Mouse (Mus musculus) CH12.LX (cell line): ENCODE data around the gene Map1lc3a. TPM values are rescaled to one million over a fixed set of nuclear protein-coding genes. Genes with fewer than 3 reads are reported as not detected.

Experiments
- DNase-seq: peaks from one replicate; pipeline ENCODE4 v3.0.0-alpha.2; 2013; ENCODE audit errors: extremely low read depth
- H3K27ac ChIP-seq: 2 replicates; pipeline ENCODE4 v1.5.1; 2012; ENCODE audit warnings: low read depth, mild to moderate bottlenecking, control low read depth, moderate library complexity; ENCODE audit not compliant: insufficient read depth
- H3K27me3 ChIP-seq: replicated peaks from 2 replicates; pipeline ENCODE3; 2012; ENCODE audit warnings: inconsistent platforms
- H3K36me3 ChIP-seq, 2 experiments: replicated peaks in 1 of 2; 2 replicates each; pipeline versions ENCODE3 to v1.6.1; 2012; ENCODE audit warnings: inconsistent platforms in 1 of 2, low read length in 1 of 2, mild to moderate bottlenecking in 1 of 2, mixed read lengths in 1 of 2, moderate library complexity in 1 of 2; ENCODE audit not compliant: control insufficient read depth in 1 of 2, insufficient read depth in 1 of 2
- H3K4me1 ChIP-seq, 2 experiments: 2 replicates each; pipeline ENCODE4 v1.6.1; 2012; ENCODE audit warnings: inconsistent platforms in 1 of 2, moderate library complexity in 1 of 2; ENCODE audit not compliant: insufficient read depth in 2 of 2, control insufficient read depth in 1 of 2
- H3K4me2 ChIP-seq: 2 replicates; pipeline ENCODE4 v1.6.1; 2012; ENCODE audit warnings: low read depth, mild to moderate bottlenecking, control low read depth; ENCODE audit not compliant: poor library complexity, insufficient read depth, severe bottlenecking
- H3K4me3 ChIP-seq, 3 experiments: fragments of 150-350 bp in 1 of 3; sonication (generic) in 1 of 3; replicated peaks in 1 of 3; 2 replicates each; pipeline versions ENCODE3 to v1.5.1; 2011 to 2012; ENCODE audit warnings: low read depth in 2 of 3, low read length in 2 of 3, mild to moderate bottlenecking in 2 of 3, moderate library complexity in 2 of 3, control low read depth in 1 of 3, improper control_type of control experiment in 1 of 3, inconsistent platforms in 1 of 3, mixed read lengths in 1 of 3; ENCODE audit not compliant: poor library complexity in 1 of 3
- H3K79me2 ChIP-seq: replicated peaks from 2 replicates; pipeline ENCODE4 v1.6.1; 2012; ENCODE audit warnings: mild to moderate bottlenecking, moderate library complexity; ENCODE audit not compliant: control insufficient read depth, poor library complexity, insufficient read depth, severe bottlenecking; ENCODE audit errors: extremely low read depth
- H3K9ac ChIP-seq: 2 replicates; pipeline ENCODE4 v1.6.1; 2012; ENCODE audit warnings: low read depth, mild to moderate bottlenecking, control low read depth, moderate library complexity; ENCODE audit not compliant: insufficient read depth
- H3K9me3 ChIP-seq: replicated peaks from 2 replicates; pipeline ENCODE3; 2012; ENCODE audit warnings: low read length, inconsistent platforms, mixed read lengths
- E2F4 ChIP-seq: IDR thresholded peaks from 2 replicates; pipeline ENCODE4 v1.6.1; 2011; ENCODE audit warnings: low read depth, low read length, improper control_type of control experiment; ENCODE audit not compliant: insufficient replicate concordance
- HCFC1 ChIP-seq: IDR thresholded peaks from 2 replicates; pipeline ENCODE4 v1.6.1; 2012; ENCODE audit warnings: low read depth, mild to moderate bottlenecking, inconsistent platforms, low read length, improper control_type of control experiment
- JUN ChIP-seq: IDR thresholded peaks from 2 replicates; pipeline ENCODE4 v1.6.1; 2011; ENCODE audit warnings: low read depth, mild to moderate bottlenecking, low read length, improper control_type of control experiment, moderate library complexity; ENCODE audit not compliant: insufficient read depth
- KAT2A ChIP-seq: IDR thresholded peaks from 2 replicates; pipeline ENCODE4 v1.6.1; 2012; ENCODE audit warnings: low read length, improper control_type of control experiment, inconsistent platforms; ENCODE audit not compliant: insufficient replicate concordance
- MAFK ChIP-seq: IDR thresholded peaks from 2 replicates; pipeline ENCODE4 v1.6.1; 2011; ENCODE audit warnings: low read length, improper control_type of control experiment; ENCODE audit not compliant: insufficient replicate concordance
- MAX ChIP-seq: IDR thresholded peaks from 2 replicates; pipeline ENCODE4 v1.6.1; 2011; ENCODE audit warnings: low read length, improper control_type of control experiment
- MEF2A ChIP-seq: IDR thresholded peaks from 2 replicates; pipeline ENCODE4 v1.6.1; 2014; ENCODE audit warnings: low read depth, mild to moderate bottlenecking, inconsistent platforms, low read length, improper control_type of control experiment, borderline replicate concordance
- MYC ChIP-seq: IDR thresholded peaks from 2 replicates; pipeline ENCODE4 v1.6.1; 2011; ENCODE audit warnings: low read depth, mild to moderate bottlenecking, improper control_type of control experiment, low read length
- NELFE ChIP-seq: IDR thresholded peaks from 2 replicates; pipeline ENCODE4 v1.6.1; 2011; ENCODE audit warnings: low read depth, low read length, improper control_type of control experiment
- PAX5 ChIP-seq: IDR thresholded peaks from 2 replicates; pipeline ENCODE4 v1.6.1; 2012; ENCODE audit warnings: low read length, inconsistent platforms, mixed read lengths
- POLR2A ChIP-seq: IDR thresholded peaks from 2 replicates; pipeline ENCODE4 v1.6.1; 2011; ENCODE audit warnings: low read depth, mild to moderate bottlenecking, improper control_type of control experiment, low read length
- POLR2AphosphoS2 ChIP-seq: IDR thresholded peaks from 2 replicates; pipeline ENCODE4 v1.6.1; 2011; ENCODE audit warnings: low read depth, low read length, improper control_type of control experiment
- RAD21 ChIP-seq: IDR thresholded peaks from 2 replicates; pipeline ENCODE4 v1.6.1; 2011; ENCODE audit warnings: low read depth, mild to moderate bottlenecking, low read length, improper control_type of control experiment, moderate library complexity
- USF1 ChIP-seq: IDR thresholded peaks from 2 replicates; pipeline ENCODE4 v1.6.1; 2014; ENCODE audit warnings: low read depth, mild to moderate bottlenecking, inconsistent platforms, low read length, improper control_type of control experiment
- USF2 ChIP-seq: conservative IDR thresholded peaks from 2 replicates; pipeline ENCODE4 v1.6.1; 2011; ENCODE audit warnings: low read depth, low read length, improper control_type of control experiment
- ZC3H11A ChIP-seq: IDR thresholded peaks from 2 replicates; pipeline ENCODE4 v1.6.1; 2012; ENCODE audit warnings: low read depth, mild to moderate bottlenecking, inconsistent platforms, low read length, improper control_type of control experiment
- ZKSCAN1 ChIP-seq: IDR thresholded peaks from 2 replicates; pipeline ENCODE4 v1.6.1; 2012; ENCODE audit warnings: low read depth, inconsistent platforms, low read length, improper control_type of control experiment, borderline replicate concordance
- ZNF384 ChIP-seq: IDR thresholded peaks from 2 replicates; pipeline ENCODE4 v1.6.1; 2012; ENCODE audit warnings: low read depth, low read length, improper control_type of control experiment, inconsistent platforms
- dilution Hi-C: fragments of 300-500 bp; cut with MboI; formaldehyde crosslinking; loops from 2 replicates; pipeline ENCODE4 v1.14.3; 2020; ENCODE audit warnings: low sequenced_read_pairs; ENCODE audit not compliant: extremely low pct_unique_long_range_greater_than_20kb, extremely low pct_ligation_motif_present
- in situ Hi-C: fragments of 300-500 bp; cut with MboI; formaldehyde crosslinking; loops from 3 replicates; pipeline ENCODE4 v1.14.3; 2019; ENCODE audit warnings: low sequenced_read_pairs, low pct_ligation_motif_present, low pct_unique_long_range_greater_than_20kb, mixed read lengths
- polyA plus RNA-seq: library from polyadenylated mRNA; unstranded; fragments of >175 nt; gene quantifications from 2 replicates; pipeline ENCODE4 v1.2.1, GENCODE M21; 2012; ENCODE audit warnings: low read depth; ENCODE audit not compliant: insufficient read length
- total RNA-seq, 2 experiments: library from RNA; depleted of rRNA; stranded (reverse); fragments of 300-350 nt in 1 of 2; fragments of >200 nt in 1 of 2; gene quantifications; 2 replicates each; pipeline ENCODE4 v1.2.3; 2012 to 2014

Gene Map1lc3a
- total and polyA plus RNA-seq, 3 experiments = 0.40 to 4.2 (median 0.56) TPM

- no peaks in the 10 kb centered on the region for H3K79me2 ChIP-seq
- H3K9ac ChIP-seq = no peak overlapping the region
- no peak overlapping the region for H3K27ac ChIP-seq
- peaks cover 9% of the 10 kb centered on the region for H3K9me3 ChIP-seq
- TF ChIP-seq RAD21 = no peak
- TF ChIP-seq PAX5 = no peak
- TF ChIP-seq MYC = no peak
- no peak for TF ChIP-seq MEF2A
- TF ChIP-seq MAFK = no peak
- TF ChIP-seq USF1 = no peak
- TF ChIP-seq KAT2A = no peak
- TF ChIP-seq, all 38 proteins: peak for 0
- H3K4me1 ChIP-seq = peaks cover 2 to 7% of the 10 kb centered on the region in 2 experiments; a peak in 2 of 4 replicates
- no peak for DNase-seq
- H3K36me3 ChIP-seq = peaks cover 15 to 57% of the 10 kb centered on the region in 2 experiments
- no peak overlapping the region for H3K4me3 ChIP-seq
- dilution Hi-C loops (no loop called here), in situ Hi-C loops (no loop called here)
- H3K4me2 ChIP-seq = no peak overlapping the region
- no peaks in the 10 kb centered on the region for H3K27me3 ChIP-seq
These were observed 1.6 kb downstream of the Map1lc3a start for GRCm38 (mm10) chr2:155277721-155278120.

- no peaks in the 10 kb centered on the region for H3K27me3 ChIP-seq
- H3K4me3 ChIP-seq = no peak overlapping the region
- no peak overlapping the region for H3K4me2 ChIP-seq
- dilution Hi-C loops (no loop called here), in situ Hi-C loops (no loop called here)
- no peak overlapping the region for H3K27ac ChIP-seq
- H3K36me3 ChIP-seq = peaks cover 15 to 63% of the 10 kb centered on the region in 2 experiments
- no peak overlapping the region for H3K9ac ChIP-seq
- DNase-seq = no peak
- peaks cover 2 to 7% of the 10 kb centered on the region in 2 experiments; a peak in 2 of 4 replicates for H3K4me1 ChIP-seq
- no peaks in the 10 kb centered on the region for H3K79me2 ChIP-seq
- TF ChIP-seq KAT2A (no peak), PAX5 (no peak), ZNF384 (no peak), E2F4 (no peak), HCFC1 (no peak), USF2 (no peak), POLR2A (no peak), MEF2A (no peak), ZC3H11A (no peak), POLR2AphosphoS2 (no peak), NELFE (no peak), MAX (no peak), JUN (no peak), ZKSCAN1 (no peak)
- peaks cover 9% of the 10 kb centered on the region for H3K9me3 ChIP-seq
These were observed 2.3 kb downstream of the Map1lc3a start for GRCm38 (mm10) chr2:155278361-155278760.
